8 mouse cellular contexts compared by ENCODE assay signal in genomic region chr4:152039831-152040310, GRCm38 (mm10). TPM values are rescaled to one million over a fixed set of nuclear protein-coding genes. Genes with fewer than 3 reads are reported as not detected.
DNase-seq lines count a peak whose midpoint lies in the region; ATAC-seq and TF ChIP-seq lines count a peak whose summit lies in the region.

No protein-coding gene starts in this region.

- peaks cover 40% of the 10 kb centered on the region for H3K36me3 ChIP-seq in embryonic facial prominence, embryonic 12.5 days
- peaks cover 20% of the 10 kb centered on the region for H3K36me3 ChIP-seq in hindbrain, embryonic 16.5 days (ENCODE audit: control insufficient read depth, insufficient read depth, low read length)
- H3K36me3 ChIP-seq in midbrain, embryonic 15.5 days (replicated peaks) = peaks cover 30% of the 10 kb centered on the region; the same call in 1 of the 2 replicates

- H3K4me3 ChIP-seq in layer of hippocampus, adult 2 months = peak overlapping the region; percentile 96
- H3K4me3 ChIP-seq in embryonic facial prominence, embryonic 12.5 days = peak overlapping the region; percentile 100
- peak overlapping the region; percentile 99 for H3K4me3 ChIP-seq in hindbrain, embryonic 16.5 days (ENCODE audit: low read length)
- peak overlapping the region; percentile 93 for H3K4me3 ChIP-seq in midbrain, embryonic 15.5 days

- WGBS in embryonic facial prominence, embryonic 12.5 days = 3% methylated on average over 25 of the region's 25 CpGs
- WGBS in hindbrain, embryonic 16.5 days = 6% methylated on average over 25 of the region's 25 CpGs
- 4% methylated on average over 25 of the region's 25 CpGs for WGBS in midbrain, embryonic 15.5 days

- TF ChIP-seq CTCF in layer of hippocampus, adult 2 months (conservative IDR thresholded peaks at IDR 0.05) = no peak

- H3K4me1 ChIP-seq in embryonic facial prominence, embryonic 12.5 days = peaks cover 9% of the 10 kb centered on the region
- H3K4me1 ChIP-seq in hindbrain, embryonic 16.5 days (ENCODE audit: control insufficient read depth, insufficient read depth, low read depth, low read length) = peaks cover 12% of the 10 kb centered on the region
- H3K4me1 ChIP-seq in midbrain, embryonic 15.5 days = peaks cover 18% of the 10 kb centered on the region

- peak overlapping the region; percentile 95 for H3K4me2 ChIP-seq in embryonic facial prominence, embryonic 12.5 days (replicated peaks)
- H3K4me2 ChIP-seq in hindbrain, embryonic 16.5 days (ENCODE audit: low read length) = peak overlapping the region; percentile 99
- H3K4me2 ChIP-seq in midbrain, embryonic 15.5 days = peak overlapping the region; percentile 96

- no peak for ATAC-seq in embryonic facial prominence, embryonic 12.5 days (ENCODE audit: insufficient number of reproducible peaks, insufficient read depth, low FRiP score, low TSS enrichment)
- no peak for ATAC-seq in hindbrain, embryonic 16.5 days
- ATAC-seq in midbrain, embryonic 15.5 days (replicated peaks) = peak; percentile 12; the same call in 1 of the 2 replicates

- H3K27ac ChIP-seq in layer of hippocampus, adult 2 months = peak overlapping the region; percentile 81
- no peak overlapping the region for H3K27ac ChIP-seq in embryonic facial prominence, embryonic 12.5 days
- no peak overlapping the region for H3K27ac ChIP-seq in hindbrain, embryonic 16.5 days (ENCODE audit: low read depth, low read length)
- no peak overlapping the region for H3K27ac ChIP-seq in midbrain, embryonic 15.5 days

- H3K9ac ChIP-seq in embryonic facial prominence, embryonic 12.5 days = peak overlapping the region; percentile 94
- peak overlapping the region; percentile 87 for H3K9ac ChIP-seq in hindbrain, embryonic 16.5 days (ENCODE audit: low read depth, low read length)
- peak overlapping the region; percentile 74 for H3K9ac ChIP-seq in midbrain, embryonic 15.5 days

- no peaks in the 10 kb centered on the region for H3K27me3 ChIP-seq in embryonic facial prominence, embryonic 12.5 days
- no peaks in the 10 kb centered on the region for H3K27me3 ChIP-seq in hindbrain, embryonic 16.5 days (replicated peaks; ENCODE audit: control insufficient read depth, insufficient read depth, low read length)
- no peaks in the 10 kb centered on the region for H3K27me3 ChIP-seq in midbrain, embryonic 15.5 days (replicated peaks)

- DNase-seq in layer of hippocampus, adult 2 months (ENCODE audit: low spot score in 2 of 2) = no peak
- no peak for DNase-seq in layer of hippocampus, postnatal 36 days
- DNase-seq in layer of hippocampus, adult 18-20 months (ENCODE audit: low spot score in 2 of 2) = no peak
- DNase-seq in B cell, adult 2 months = no peak
- DNase-seq in spleen, postnatal 14 days (ENCODE audit: low spot score in 2 of 2) = no peak

- H3K9me3 ChIP-seq in embryonic facial prominence, embryonic 12.5 days = no peaks in the 10 kb centered on the region
- no peaks in the 10 kb centered on the region for H3K9me3 ChIP-seq in hindbrain, embryonic 16.5 days (ENCODE audit: control insufficient read depth, low read length)
- H3K9me3 ChIP-seq in midbrain, embryonic 15.5 days = no peaks in the 10 kb centered on the region

RNA-seq across cellular contexts. Expression of gene Nol9, which starts 0.8 kb away (rescaled TPM):
- total RNA-seq in layer of hippocampus, adult 2 months (2021) = 10 to 100 TPM; 19.9 to 21.0 TPM
- 10 to 100 TPM; 19.7 to 21.3 TPM for total RNA-seq in layer of hippocampus, postnatal 36 days (2021)
- 43.8 and 46.0 TPM in 2 replicates for polyA plus RNA-seq in embryonic facial prominence, embryonic 12.5 days (2016; fragmentation: Nextera tagmentation; extraction: Ambion mirVana)
- polyA plus RNA-seq in hindbrain, embryonic 16.5 days (2015; fragmentation: Nextera tagmentation; extraction: Ambion mirVana) = 18.7 and 23.0 TPM in 2 replicates
- polyA plus RNA-seq in midbrain, embryonic 15.5 days (2015; fragmentation: Nextera tagmentation; extraction: Ambion mirVana) = 25.4 and 27.4 TPM in 2 replicates
- total RNA-seq in layer of hippocampus, adult 18-20 months (2021) = 10 to 100 TPM; 18.3 to 19.3 TPM

RNA-seq across cellular contexts. Expression of gene Tas1r1, which starts 1.5 kb away (rescaled TPM):
- total RNA-seq in layer of hippocampus, adult 2 months (2021) = under 1 TPM; 0.69 to 0.76 TPM
- total RNA-seq in layer of hippocampus, postnatal 36 days (2021) = under 1 TPM; 0.33 to 0.62 TPM
- polyA plus RNA-seq in embryonic facial prominence, embryonic 12.5 days (2016; fragmentation: Nextera tagmentation; extraction: Ambion mirVana) = 1.0 and 1.1 TPM in 2 replicates
- 1.9 and 2.0 TPM in 2 replicates for polyA plus RNA-seq in hindbrain, embryonic 16.5 days (2015; fragmentation: Nextera tagmentation; extraction: Ambion mirVana)
- polyA plus RNA-seq in midbrain, embryonic 15.5 days (2015; fragmentation: Nextera tagmentation; extraction: Ambion mirVana) = 1.5 and 1.6 TPM in 2 replicates
- total RNA-seq in layer of hippocampus, adult 18-20 months (2021) = under 1 TPM; 0.41 to 0.64 TPM

RNA-seq across cellular contexts. Expression of gene Zbtb48, which starts 12.4 kb away (rescaled TPM):
- total RNA-seq in layer of hippocampus, adult 2 months (2021) = 10 to 100 TPM; 12.7 to 16.9 TPM
- 10 to 100 TPM; 11.7 to 13.7 TPM for total RNA-seq in layer of hippocampus, postnatal 36 days (2021)
- 25.3 and 30.2 TPM in 2 replicates for polyA plus RNA-seq in embryonic facial prominence, embryonic 12.5 days (2016; fragmentation: Nextera tagmentation; extraction: Ambion mirVana)
- polyA plus RNA-seq in hindbrain, embryonic 16.5 days (2015; fragmentation: Nextera tagmentation; extraction: Ambion mirVana) = 18.1 and 20.9 TPM in 2 replicates
- 22.1 and 23.9 TPM in 2 replicates for polyA plus RNA-seq in midbrain, embryonic 15.5 days (2015; fragmentation: Nextera tagmentation; extraction: Ambion mirVana)
- 10 to 100 TPM; 11.2 to 12.8 TPM for total RNA-seq in layer of hippocampus, adult 18-20 months (2021)

RNA-seq across cellular contexts. Expression of gene Klhl21, which starts 31.3 kb away (rescaled TPM):
- 10 to 100 TPM; 19.4 to 23.2 TPM for total RNA-seq in layer of hippocampus, adult 2 months (2021)
- 10 to 100 TPM; 20.5 to 21.4 TPM for total RNA-seq in layer of hippocampus, postnatal 36 days (2021)
- 13.0 and 13.5 TPM in 2 replicates for polyA plus RNA-seq in embryonic facial prominence, embryonic 12.5 days (2016; fragmentation: Nextera tagmentation; extraction: Ambion mirVana)
- 4.7 and 5.0 TPM in 2 replicates for polyA plus RNA-seq in hindbrain, embryonic 16.5 days (2015; fragmentation: Nextera tagmentation; extraction: Ambion mirVana)
- polyA plus RNA-seq in midbrain, embryonic 15.5 days (2015; fragmentation: Nextera tagmentation; extraction: Ambion mirVana) = 3.6 and 4.0 TPM in 2 replicates
- total RNA-seq in layer of hippocampus, adult 18-20 months (2021) = 10 to 100 TPM; 22.2 to 24.4 TPM

RNA-seq across cellular contexts. Expression of gene Plekhg5, which starts 32.4 kb away (rescaled TPM):
- 100 to 1,000 TPM; 163 to 164 TPM for total RNA-seq in layer of hippocampus, adult 2 months (2021)
- total RNA-seq in layer of hippocampus, postnatal 36 days (2021) = 100 to 1,000 TPM; 158 to 166 TPM
- 17.8 and 19.0 TPM in 2 replicates for polyA plus RNA-seq in embryonic facial prominence, embryonic 12.5 days (2016; fragmentation: Nextera tagmentation; extraction: Ambion mirVana)
- polyA plus RNA-seq in hindbrain, embryonic 16.5 days (2015; fragmentation: Nextera tagmentation; extraction: Ambion mirVana) = 13.8 and 16.4 TPM in 2 replicates
- polyA plus RNA-seq in midbrain, embryonic 15.5 days (2015; fragmentation: Nextera tagmentation; extraction: Ambion mirVana) = 12.3 and 12.5 TPM in 2 replicates
- 100 to 1,000 TPM; 147 to 149 TPM for total RNA-seq in layer of hippocampus, adult 18-20 months (2021)
